Mouse (Mus musculus): ENCODE measurements around the gene Mthfr.

The Mthfr gene

GRCm38 (mm10) chr4:148091181-148091580 is 52.3 kb downstream of the Mthfr start:
- no peak for DNase-seq

DNA sequence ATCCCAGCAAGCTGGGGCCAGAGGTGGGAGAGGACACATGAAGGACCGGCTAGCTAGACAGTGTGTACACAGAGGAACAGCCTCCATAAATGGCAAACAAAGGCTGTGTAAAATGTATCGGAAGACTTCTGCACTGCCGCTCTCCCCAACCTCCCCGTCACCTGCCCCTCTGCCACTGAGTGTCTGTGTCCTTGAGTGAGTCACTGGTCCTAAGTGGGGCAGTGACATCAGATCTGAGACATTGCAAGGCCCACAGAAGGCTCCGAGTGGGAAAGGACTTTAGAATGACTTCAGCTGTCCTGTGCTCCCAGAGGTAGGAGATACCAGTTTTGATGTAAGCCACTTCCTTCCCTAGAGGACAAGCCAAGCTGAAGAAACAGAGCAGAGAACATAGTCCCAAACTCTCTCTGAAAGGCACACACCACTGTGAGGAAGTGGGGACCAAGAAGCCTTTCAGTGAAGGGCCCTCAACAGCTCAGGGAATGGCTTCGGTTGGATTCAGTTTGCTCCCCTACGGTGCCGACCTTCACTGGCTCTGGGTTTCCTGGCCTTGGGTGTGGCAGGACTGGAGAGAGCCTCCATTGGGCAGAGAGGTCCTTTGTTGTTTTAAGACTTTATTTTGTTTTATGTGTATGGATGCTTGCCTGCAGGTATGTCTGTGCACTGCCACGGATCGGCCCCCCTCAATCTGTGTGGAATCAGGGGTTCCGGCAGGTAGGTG is 53.8 kb downstream of the Mthfr start:
- no peak for DNase-seq

DNA sequence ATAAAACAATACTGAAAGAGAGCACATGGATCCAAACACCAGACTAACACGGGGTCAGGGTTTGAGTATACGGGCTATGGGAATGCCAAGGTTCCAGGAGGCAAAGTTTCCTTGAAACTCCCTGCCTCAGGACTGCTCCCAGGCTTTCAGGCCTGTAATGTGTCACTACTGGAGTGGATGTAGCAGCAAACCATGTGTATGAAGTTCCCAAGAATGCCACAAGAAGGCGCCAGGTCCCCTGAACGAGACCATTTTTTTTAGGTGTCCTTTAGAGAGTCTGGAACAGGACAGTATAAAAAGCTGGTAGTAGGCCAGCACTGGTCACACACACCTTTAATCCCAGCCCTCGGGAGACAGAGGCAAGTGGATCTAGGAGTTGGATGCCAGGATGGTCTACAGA is 55.3 kb downstream of the Mthfr start:
- DNase-seq: no peak

GRCm38 (mm10) chr4:148095081-148095480 is 56.2 kb downstream of the Mthfr start:
- DNase-seq: no peak

GRCm38 (mm10) chr4:148097936-148098335 is 59.1 kb downstream of the Mthfr start:
- peak; percentile 68 to 84 for DNase-seq

- no peak for DNase-seq
Measured at GRCm38 (mm10) chr4:148098666-148099065, 59.8 kb downstream of the Mthfr start.

GRCm38 (mm10) chr4:148101801-148102527 is 63.1 kb downstream of the Mthfr start:
- peak; percentile 89 to 92 for DNase-seq

- DNase-seq: no peak
Measured at GRCm38 (mm10) chr4:148104146-148104545, 65.3 kb downstream of the Mthfr start.

GRCm38 (mm10) chr4:148107621-148108291 is 68.9 kb downstream of the Mthfr start:
- DNase-seq: no peak

GRCm38 (mm10) chr4:148108565-148109100 is 69.8 kb downstream of the Mthfr start:
- no peak for DNase-seq

All from thymus, postnatal 36 days (tissue).